10 mouse cellular contexts compared by ENCODE assay signal in the genomic region with DNA sequence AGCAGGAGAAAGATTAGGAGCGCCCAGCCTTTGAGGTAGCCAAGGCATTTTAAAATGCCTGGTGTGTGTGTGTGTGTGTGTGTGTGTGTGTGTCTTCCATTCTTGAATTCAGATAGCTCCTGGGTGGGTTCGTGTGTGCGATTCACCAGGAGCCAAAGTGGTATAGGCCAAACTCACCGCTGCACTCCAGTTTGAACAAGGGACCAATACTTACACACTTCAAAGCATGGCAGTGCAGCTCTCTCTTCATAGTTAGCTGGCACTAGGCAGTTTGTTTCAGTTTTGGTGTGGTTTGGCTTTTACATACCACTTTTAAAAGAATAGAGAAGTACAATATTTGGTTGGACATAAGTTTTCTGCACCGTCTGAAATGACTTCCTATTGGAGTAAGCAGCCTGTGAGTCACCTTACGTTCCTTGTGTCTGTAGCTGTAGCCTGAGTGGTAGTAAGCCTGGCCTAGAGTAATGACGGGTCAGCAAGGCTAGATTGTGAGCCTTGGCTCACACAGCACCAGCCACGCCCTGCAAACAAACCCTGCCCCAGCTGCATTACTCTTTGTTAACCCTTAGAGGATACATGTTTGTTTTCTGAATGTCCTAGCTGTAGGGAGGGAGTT. TPM values are rescaled to one million over a fixed set of nuclear protein-coding genes. Genes with fewer than 3 reads are reported as not detected.
DNase-seq lines count a peak whose midpoint lies in the region; ATAC-seq and TF ChIP-seq lines count a peak whose summit lies in the region.
"Had no signal": no experiment of that assay in that cellular context is flagged by ENCODE, and none has a peak within 500 bp of the region (broad histone marks: within the 10 kb centered on the region; RNA-seq: fewer than 3 reads in every experiment).

No protein-coding gene starts in this region.

- peak; percentile 82 for DNase-seq in heart, adult 11 months
- no peak for DNase-seq in heart, postnatal 10 days
- peak; percentile 29 for DNase-seq in G1E (ENCODE audit: low spot score)
- DNase-seq in frontal cortex, postnatal 36 days (ENCODE audit: low spot score in 2 of 2), result no peak

- no peak overlapping the region for H3K9ac ChIP-seq in intestine, embryonic 16.5 days (ENCODE audit: low read depth, low read length)
- no peak overlapping the region for H3K9ac ChIP-seq in forebrain, embryonic 13.5 days
- H3K9ac ChIP-seq: heart, embryonic 13.5 days; midbrain, embryonic 13.5 days had no signal

- 48% methylated on average over 8 of the region's 8 CpGs for WGBS in intestine, embryonic 16.5 days
- WGBS in forebrain, embryonic 13.5 days, result 80% methylated on average over 8 of the region's 8 CpGs

- peaks cover 33% of the 10 kb centered on the region for H3K36me3 ChIP-seq in G1E (replicated peaks)
- H3K36me3 ChIP-seq in intestine, embryonic 16.5 days (ENCODE audit: control insufficient read depth, insufficient read depth, low read length), result no peaks in the 10 kb centered on the region
- no peaks in the 10 kb centered on the region for H3K36me3 ChIP-seq in forebrain, embryonic 13.5 days (ENCODE audit: poor library complexity, severe bottlenecking)
- H3K36me3 ChIP-seq: heart, embryonic 13.5 days; midbrain, embryonic 13.5 days had no signal

- peak overlapping the region; percentile 68 for H3K27ac ChIP-seq in intestine, embryonic 16.5 days (ENCODE audit: low read length)
- H3K27ac ChIP-seq in forebrain, embryonic 13.5 days, result no peak overlapping the region
- H3K27ac ChIP-seq: midbrain, embryonic 13.5 days had no signal

- no peak for TF ChIP-seq CTCF in G1E (IDR thresholded peaks at IDR 0.05; ENCODE audit: low read depth, low read length)

- peaks cover 48% of the 10 kb centered on the region for H3K4me1 ChIP-seq in G1E (ENCODE audit: insufficient read depth, low read depth, low read length)
- H3K4me1 ChIP-seq in intestine, embryonic 16.5 days (ENCODE audit: control insufficient read depth, insufficient read depth, low read length), result peaks cover 46% of the 10 kb centered on the region
- peaks cover 11% of the 10 kb centered on the region; the same call in 1 of the 2 replicates for H3K4me1 ChIP-seq in forebrain, embryonic 13.5 days

- H3K4me3 ChIP-seq in G1E (ENCODE audit: low read depth, low read length), result no peak overlapping the region; the same call in 1 of the 2 replicates
- no peak overlapping the region for H3K4me3 ChIP-seq in intestine, embryonic 16.5 days (ENCODE audit: low read length)
- no peak overlapping the region for H3K4me3 ChIP-seq in forebrain, embryonic 13.5 days
- H3K4me3 ChIP-seq: heart, embryonic 13.5 days; midbrain, embryonic 13.5 days had no signal

- H3K4me2 ChIP-seq in intestine, embryonic 16.5 days (ENCODE audit: low read depth, low read length), result peak overlapping the region; percentile 14; the same call in 1 of the 2 replicates
- no peak overlapping the region for H3K4me2 ChIP-seq in forebrain, embryonic 13.5 days
- H3K4me2 ChIP-seq: heart, embryonic 13.5 days; midbrain, embryonic 13.5 days had no signal

- intact Hi-C loops in heart, postnatal 10 days (cut with DNase I), result no loop called here

- H3K9me3 ChIP-seq in G1E (replicated peaks), result no peaks in the 10 kb centered on the region
- H3K9me3 ChIP-seq in intestine, embryonic 16.5 days (ENCODE audit: control insufficient read depth, low read length), result no peaks in the 10 kb centered on the region
- no peaks in the 10 kb centered on the region for H3K9me3 ChIP-seq in forebrain, embryonic 13.5 days (replicated peaks)
- H3K9me3 ChIP-seq: heart, embryonic 13.5 days; midbrain, embryonic 13.5 days had no signal

- no peaks in the 10 kb centered on the region for H3K27me3 ChIP-seq in G1E (ENCODE audit: insufficient read depth, low read length)
- H3K27me3 ChIP-seq in intestine, embryonic 16.5 days (replicated peaks; ENCODE audit: control insufficient read depth, insufficient read depth, low read length), result no peaks in the 10 kb centered on the region
- H3K27me3 ChIP-seq in forebrain, embryonic 13.5 days, result no peaks in the 10 kb centered on the region
- H3K27me3 ChIP-seq: heart, embryonic 13.5 days; midbrain, embryonic 13.5 days had no signal

- peak; percentile 85 for ATAC-seq in G1E (ENCODE audit: extremely low read depth, insufficient number of reproducible peaks, low FRiP score, poor library complexity, severe bottlenecking)
- ATAC-seq in intestine, embryonic 16.5 days, result peak; percentile 84
- peak; percentile 84 for ATAC-seq in monocyte, adult 5-6 weeks (replicated peaks; ENCODE audit: insufficient number of reproducible peaks, low FRiP score, low TSS enrichment, poor library complexity, severe bottlenecking)
- no peak for ATAC-seq in erythroblast, adult 5-6 weeks (replicated peaks; ENCODE audit: low FRiP score, poor library complexity, severe bottlenecking)
- ATAC-seq in forebrain, embryonic 13.5 days, result no peak
- ATAC-seq: midbrain, embryonic 13.5 days had no signal

RNA-seq across cellular contexts. Expression of gene Usp6nl, which starts 56.2 kb away (rescaled TPM):
- total RNA-seq in heart, postnatal 10 days (2021), result 10 to 100 TPM; 13.6 to 14.6 TPM
- total RNA-seq in G1E (2014; fragmentation: Nextera tagmentation) (42.7 and 45.3 TPM in 2 replicates), G1E (2017) (17.3 and 17.5 TPM in 2 replicates)
- polyA plus RNA-seq in G1E (2012), result 17.2 and 20.8 TPM in 2 replicates
- 7.8 and 8.4 TPM in 2 replicates for polyA plus RNA-seq in intestine, embryonic 16.5 days (2015; fragmentation: Nextera tagmentation; extraction: Ambion mirVana)
- total RNA-seq in monocyte, adult 5-6 weeks (2017), result 17.1 to 24.3 TPM (median 21.7 TPM) in 3 replicates
- 5.0 and 5.8 TPM in 2 replicates for total RNA-seq in erythroblast, adult 5-6 weeks (2015; ENCODE audit: low replicate concordance)
- 6.5 and 17.1 TPM in 2 replicates for total RNA-seq in erythroblast, adult 5-6 weeks (2017; ENCODE audit: low replicate concordance)
- 6.9 and 8.0 TPM in 2 replicates for polyA plus RNA-seq in forebrain, embryonic 13.5 days (2015; fragmentation: Nextera tagmentation; extraction: Ambion mirVana)

Comparison
In these comparisons a context has a peak if more than half of its experiments do, and no peak if none do; other contexts are left out.
1. DNase-seq: peak in heart, adult 11 months (single experiment) and G1E (single experiment); none in heart, postnatal 10 days (0 of 2) and frontal cortex, postnatal 36 days (0 of 2).
2. ATAC-seq: peak in G1E (single experiment), intestine, embryonic 16.5 days (single experiment) and monocyte, adult 5-6 weeks (single experiment); none in erythroblast, adult 5-6 weeks (single experiment) and forebrain, embryonic 13.5 days (single experiment).